In genomic region chr14:122190941-122191510, GRCm38 (mm10) we compare ENCODE assay signal across 8 mouse cellular contexts. TPM values are rescaled to one million over a fixed set of nuclear protein-coding genes. Genes with fewer than 3 reads are reported as not detected.
DNase-seq lines count a peak whose midpoint lies in the region; ATAC-seq and TF ChIP-seq lines count a peak whose summit lies in the region.

No protein-coding gene starts in this region.

- TF ChIP-seq CTCF in C2C12 (IDR thresholded peaks at IDR 0.05; ENCODE audit: control insufficient read depth, insufficient read depth, insufficient read length) = peak; percentile 77
- TF ChIP-seq CTCF in liver, embryonic 14.5 days (IDR thresholded peaks at IDR 0.05; ENCODE audit: low read depth) = peak; percentile 89
- peak; percentile 72; the same call in 1 of the 2 replicates for TF ChIP-seq CTCF in testis, adult 2 months (IDR thresholded peaks at IDR 0.05; ENCODE audit: control insufficient read depth, insufficient read depth, insufficient replicate concordance, low read depth, low read length)

- intact Hi-C loops in gastrocnemius, postnatal 14 days (cut with DNase I; ENCODE audit: low total_unique reads) = no loop called here

- peak; percentile 67 for DNase-seq in R1 (ENCODE audit: low read depth, low spot score)
- peak; percentile 52 for DNase-seq in gastrocnemius, postnatal 14 days
- peak; percentile 30 to 37 (median 31) for DNase-seq in liver, embryonic 14.5 days (ENCODE audit: low read depth in 3 of 3, low spot score in 3 of 3)
- peak; percentile 77 for DNase-seq in neural tube, embryonic 11.5 days (ENCODE audit: low spot score)

- no peaks in the 10 kb centered on the region for H3K4me1 ChIP-seq in kidney, embryonic 15.5 days
- H3K4me1 ChIP-seq in liver, embryonic 14.5 days (replicated peaks; ENCODE audit: control insufficient read depth in 2 of 2, insufficient read depth in 2 of 2, low read length in 1 of 2) = no peaks in the 10 kb centered on the region
- H3K4me1 ChIP-seq in neural tube, embryonic 11.5 days (ENCODE audit: control insufficient read depth, insufficient read depth, low read length) = no peaks in the 10 kb centered on the region
- H3K4me1 ChIP-seq in testis, adult 2 months (ENCODE audit: control insufficient read depth, insufficient read depth, low read length) = no peaks in the 10 kb centered on the region

- H3K27me3 ChIP-seq in C2C12 (ENCODE audit: control insufficient read depth, insufficient read depth, insufficient read length) = no peaks in the 10 kb centered on the region
- no peaks in the 10 kb centered on the region for H3K27me3 ChIP-seq in kidney, embryonic 15.5 days
- no peaks in the 10 kb centered on the region for H3K27me3 ChIP-seq in liver, embryonic 14.5 days (ENCODE audit: control insufficient read depth, insufficient read depth, low read length)
- no peaks in the 10 kb centered on the region for H3K27me3 ChIP-seq in neural tube, embryonic 11.5 days (ENCODE audit: control insufficient read depth, insufficient read depth, low read length)
- no peaks in the 10 kb centered on the region for H3K27me3 ChIP-seq in testis, adult 2 months (ENCODE audit: control insufficient read depth, insufficient read depth, low read length)

- H3K4me3 ChIP-seq in C2C12 (ENCODE audit: insufficient read depth, poor library complexity, severe bottlenecking) = no peak overlapping the region
- no peak overlapping the region for H3K4me3 ChIP-seq in kidney, embryonic 15.5 days (replicated peaks)
- no peak overlapping the region for H3K4me3 ChIP-seq in liver, embryonic 14.5 days (ENCODE audit: insufficient read depth in 1 of 2, low read depth in 2 of 2, low read length in 2 of 2)
- H3K4me3 ChIP-seq in neural tube, embryonic 11.5 days (ENCODE audit: low read depth, low read length) = no peak overlapping the region
- no peak overlapping the region for H3K4me3 ChIP-seq in testis, adult 2 months (ENCODE audit: control insufficient read depth, low read depth, low read length)

- no peaks in the 10 kb centered on the region for H3K79me3 ChIP-seq in C2C12 (ENCODE audit: low read depth)

- no peak for TF ChIP-seq POLR2A in testis, adult 2 months (IDR thresholded peaks at IDR 0.05; ENCODE audit: control insufficient read depth, low read depth, low read length)

- H3K27ac ChIP-seq in kidney, embryonic 15.5 days = no peak overlapping the region
- no peak overlapping the region for H3K27ac ChIP-seq in liver, embryonic 14.5 days
- H3K27ac ChIP-seq in neural tube, embryonic 11.5 days (ENCODE audit: low read depth, low read length) = no peak overlapping the region
- H3K27ac ChIP-seq in testis, adult 2 months (ENCODE audit: control insufficient read depth, insufficient read depth, low read depth, low read length) = no peak overlapping the region

- ATAC-seq in common myeloid progenitor, adult 5-6 weeks (replicated peaks; ENCODE audit: low read depth, poor library complexity, severe bottlenecking) = peak; percentile 91
- peak; percentile 49; the same call in 1 of the 2 replicates for ATAC-seq in kidney, embryonic 15.5 days (replicated peaks; ENCODE audit: low FRiP score)
- ATAC-seq in liver, embryonic 14.5 days (ENCODE audit: insufficient read depth) = no peak; the same call in 1 of the 2 replicates
- peak; percentile 46; the same call in 1 of the 2 replicates for ATAC-seq in neural tube, embryonic 11.5 days (ENCODE audit: insufficient read depth, low FRiP score, low TSS enrichment)

- 17% methylated on average over 7 of the region's 7 CpGs for WGBS in kidney, embryonic 15.5 days
- 13% methylated on average over 7 of the region's 7 CpGs for WGBS in liver, embryonic 14.5 days (ENCODE audit: insufficient replicate concordance)
- WGBS in neural tube, embryonic 11.5 days = 16% methylated on average over 7 of the region's 7 CpGs

- H3K9ac ChIP-seq in kidney, embryonic 15.5 days = no peak overlapping the region
- no peak overlapping the region for H3K9ac ChIP-seq in liver, embryonic 14.5 days (replicated peaks)
- no peak overlapping the region for H3K9ac ChIP-seq in neural tube, embryonic 11.5 days (ENCODE audit: low read length)

- no peak overlapping the region for H3K4me2 ChIP-seq in kidney, embryonic 15.5 days
- no peak overlapping the region for H3K4me2 ChIP-seq in liver, embryonic 14.5 days (ENCODE audit: low read depth)
- no peak overlapping the region for H3K4me2 ChIP-seq in neural tube, embryonic 11.5 days (ENCODE audit: low read depth)

- no peaks in the 10 kb centered on the region for H3K9me3 ChIP-seq in kidney, embryonic 15.5 days (replicated peaks)
- H3K9me3 ChIP-seq in liver, embryonic 14.5 days (ENCODE audit: control insufficient read depth, low read length) = no peaks in the 10 kb centered on the region
- no peaks in the 10 kb centered on the region for H3K9me3 ChIP-seq in neural tube, embryonic 11.5 days (ENCODE audit: control insufficient read depth, low read length)

- TF ChIP-seq EP300 in liver, embryonic 14.5 days (IDR thresholded peaks at IDR 0.05; ENCODE audit: low read depth) = no peak

- H3ac ChIP-seq in C2C12 (ENCODE audit: control insufficient read depth, insufficient read length, low read depth) = no peak overlapping the region

- H3K79me2 ChIP-seq in C2C12 (ENCODE audit: control insufficient read depth, insufficient read depth) = no peaks in the 10 kb centered on the region

- no peaks in the 10 kb centered on the region for H3K36me3 ChIP-seq in C2C12 (ENCODE audit: control insufficient read depth, insufficient read depth)
- no peaks in the 10 kb centered on the region for H3K36me3 ChIP-seq in kidney, embryonic 15.5 days
- no peaks in the 10 kb centered on the region for H3K36me3 ChIP-seq in liver, embryonic 14.5 days (replicated peaks; ENCODE audit: control insufficient read depth, insufficient read depth, low read depth)
- no peaks in the 10 kb centered on the region for H3K36me3 ChIP-seq in neural tube, embryonic 11.5 days (ENCODE audit: control insufficient read depth, insufficient read depth, low read length)
- H3K36me3 ChIP-seq in testis, adult 2 months (ENCODE audit: control insufficient read depth, insufficient read depth, low read length) = no peaks in the 10 kb centered on the region

TF ChIP-seq in C2C12, 6 proteins besides CTCF, POLR2A, EP300 and RAD21:
- TF ChIP-seq CEBPB (IDR thresholded peaks at IDR 0.05; ENCODE audit: low read depth) = no peak
- no peak for TF ChIP-seq MYOG (IDR thresholded peaks at IDR 0.05; ENCODE audit: control insufficient read depth, extremely low read depth, insufficient read length)
- no peak for TF ChIP-seq MYOD1 (IDR thresholded peaks at IDR 0.05; ENCODE audit: control insufficient read depth, insufficient read length, low read depth)
- no peak for TF ChIP-seq USF1 (IDR thresholded peaks at IDR 0.05; ENCODE audit: low read depth)
- no peak for TF ChIP-seq FOSL1 (IDR thresholded peaks at IDR 0.05; ENCODE audit: insufficient read depth, low read length, poor library complexity, severe bottlenecking)
- no peak for TF ChIP-seq MAX (IDR thresholded peaks at IDR 0.05)

RNA-seq across cellular contexts. Expression of gene Clybl, which starts 9.5 kb away (rescaled TPM):
- polyA plus RNA-seq in C2C12 (2012; fragmentation: generic; extraction: Trizol) = 5.2 TPM
- total RNA-seq in common myeloid progenitor, adult 5-6 weeks (2017) = 15.2 and 17.2 TPM in 2 replicates
- total RNA-seq in gastrocnemius, postnatal 14 days (2021) = 10 to 100 TPM; 68.1 to 80.2 TPM
- polyA plus RNA-seq in kidney, embryonic 15.5 days (2015; fragmentation: Nextera tagmentation; extraction: Ambion mirVana) = 25.4 and 27.2 TPM in 2 replicates
- 10.0 and 15.6 TPM in 2 replicates for polyA plus RNA-seq in liver, embryonic 14.5 days (2012; rRNA removed)
- polyA plus RNA-seq in liver, embryonic 14.5 days (2014; fragmentation: Nextera tagmentation; extraction: Ambion mirVana) = 28.9 and 29.4 TPM in 2 replicates
- polyA plus RNA-seq in neural tube, embryonic 11.5 days (2014; fragmentation: Nextera tagmentation; extraction: Ambion mirVana) = 19.2 and 20.0 TPM in 2 replicates
- polyA plus RNA-seq in testis, adult 2 months (2012; rRNA removed) = 2.0 and 2.2 TPM in 2 replicates
